Mouse (Mus musculus) forebrain, embryonic 15.5 days (tissue): ENCODE results near the gene Pmpcb. TPM values are rescaled to one million over a fixed set of nuclear protein-coding genes. Genes with fewer than 3 reads are reported as not detected.
"Not testable (repeated sequence)": the region's sequence is repeated elsewhere in the genome, so short reads cannot be mapped to it uniquely, and the experiment has no call there.

Source experiments
- ATAC-seq: fragments of 200-750 bp; cut with Nextera tagmentation; replicated peaks from 2 replicates; pipeline ENCODE4 v1.8.0; 2017; ENCODE audit warnings: mild to moderate bottlenecking, moderate TSS enrichment, moderate library complexity
- H3K27ac ChIP-seq: fragments of 300-500 bp; sonication (generic); replicated peaks from 2 replicates; pipeline ENCODE4 v1.5.1; 2015; ENCODE audit warnings: mild to moderate bottlenecking, inconsistent platforms
- H3K27me3 ChIP-seq: fragments of 300-500 bp; sonication (generic); 2 replicates; pipeline ENCODE4 v1.6.1; 2015; ENCODE audit warnings: inconsistent platforms
- H3K36me3 ChIP-seq: fragments of 300-500 bp; sonication (generic); 2 replicates; pipeline ENCODE4 v1.6.1; 2015; ENCODE audit warnings: mild to moderate bottlenecking, inconsistent platforms
- H3K4me1 ChIP-seq: fragments of 300-500 bp; sonication (generic); 2 replicates; pipeline ENCODE4 v1.6.1; 2015; ENCODE audit warnings: inconsistent platforms
- H3K4me2 ChIP-seq: fragments of 300-500 bp; sonication (generic); replicated peaks from 2 replicates; pipeline ENCODE4 v1.6.1; 2015; ENCODE audit warnings: mild to moderate bottlenecking, inconsistent platforms
- H3K4me3 ChIP-seq: fragments of 300-500 bp; sonication (generic); 2 replicates; pipeline ENCODE4 v1.5.1; 2015; ENCODE audit warnings: mild to moderate bottlenecking, inconsistent platforms
- H3K9ac ChIP-seq: fragments of 300-500 bp; sonication (generic); replicated peaks from 2 replicates; pipeline ENCODE4 v1.6.1; 2015; ENCODE audit warnings: mild to moderate bottlenecking, inconsistent platforms
- H3K9me3 ChIP-seq: fragments of 300-500 bp; sonication (generic); 2 replicates; pipeline ENCODE4 v1.6.1; 2016; ENCODE audit warnings: inconsistent platforms
- WGBS: fragments of 180-500 bp; shearing (Covaris S2); methylation state at CpG from one replicate; pipeline ENCODE4 v1.1.7; 2015; ENCODE audit warnings: mixed read lengths; 5-methylcytosine and 5-hydroxymethylcytosine counted together
- polyA plus RNA-seq: library from polyadenylated mRNA; unstranded; fragments of >200 nt; fragmentation: Nextera tagmentation; extraction: Ambion mirVana; gene quantifications from 2 replicates; pipeline ENCODE4 v1.2.1, GENCODE M21; 2015

Gene Pmpcb
- polyA plus RNA-seq, 1 experiment from 2014 or later, result 89.1 TPM

DNA sequence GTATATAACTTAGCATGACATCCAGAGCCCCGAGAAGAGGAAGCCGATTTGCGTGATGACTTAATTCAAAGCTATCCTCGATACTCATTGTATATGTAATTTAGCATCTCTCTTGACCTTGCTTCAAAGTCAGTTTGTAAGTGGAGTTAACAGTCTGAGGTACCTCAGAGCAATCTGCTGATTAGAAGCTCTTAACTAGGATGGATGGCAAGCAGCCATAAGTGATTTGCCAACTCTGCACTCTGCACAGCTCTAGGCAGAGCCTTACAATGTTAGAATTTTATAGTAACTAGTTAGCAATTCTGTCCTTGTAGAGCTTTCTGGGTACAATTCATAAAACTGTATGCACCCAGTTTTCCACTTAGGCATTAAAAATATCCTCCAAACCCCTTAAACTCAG lies 30.4 kb upstream of the Pmpcb start:
- Histone ChIP-seq H3K4me2 (no peak overlapping the region), H3K27me3 (no peaks in the 10 kb centered on the region), H3K9me3 (no peaks in the 10 kb centered on the region), H3K36me3 (no peaks in the 10 kb centered on the region), H3K4me1 (no peaks in the 10 kb centered on the region), H3K27ac (no peak overlapping the region), H3K4me3 (no peak overlapping the region), H3K9ac (no peak overlapping the region)
- no peak for ATAC-seq
- WGBS, result 90% methylated on average over 4 of the region's 4 CpGs

DNA sequence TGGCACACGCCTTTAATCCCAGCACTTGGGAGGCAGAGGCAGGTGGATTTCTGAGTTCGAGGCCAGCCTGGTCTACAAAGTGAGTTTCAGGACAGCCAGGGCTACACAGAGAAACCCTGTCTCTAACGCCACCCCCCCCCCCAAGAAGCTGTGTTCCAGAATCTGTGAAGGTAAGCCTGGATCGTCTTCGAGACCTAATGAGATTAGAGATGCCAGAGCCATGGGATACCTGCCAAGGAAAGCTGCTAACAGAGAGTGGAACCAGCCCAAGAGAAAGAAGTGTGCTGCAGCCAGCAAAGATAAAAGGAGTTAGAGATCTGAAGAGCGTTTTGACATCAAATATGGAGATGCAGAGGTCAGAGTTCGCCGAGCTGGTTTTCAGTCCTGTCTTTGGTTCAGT lies 28.9 kb upstream of the Pmpcb start:
- H3K27ac ChIP-seq, H3K36me3 ChIP-seq, ATAC-seq, H3K4me3 ChIP-seq, H3K4me2 ChIP-seq, H3K9ac ChIP-seq, H3K4me1 ChIP-seq, H3K27me3 ChIP-seq, H3K9me3 ChIP-seq: not testable (repeated sequence)
- 67% methylated on average over 8 of the region's 8 CpGs for WGBS

DNA sequence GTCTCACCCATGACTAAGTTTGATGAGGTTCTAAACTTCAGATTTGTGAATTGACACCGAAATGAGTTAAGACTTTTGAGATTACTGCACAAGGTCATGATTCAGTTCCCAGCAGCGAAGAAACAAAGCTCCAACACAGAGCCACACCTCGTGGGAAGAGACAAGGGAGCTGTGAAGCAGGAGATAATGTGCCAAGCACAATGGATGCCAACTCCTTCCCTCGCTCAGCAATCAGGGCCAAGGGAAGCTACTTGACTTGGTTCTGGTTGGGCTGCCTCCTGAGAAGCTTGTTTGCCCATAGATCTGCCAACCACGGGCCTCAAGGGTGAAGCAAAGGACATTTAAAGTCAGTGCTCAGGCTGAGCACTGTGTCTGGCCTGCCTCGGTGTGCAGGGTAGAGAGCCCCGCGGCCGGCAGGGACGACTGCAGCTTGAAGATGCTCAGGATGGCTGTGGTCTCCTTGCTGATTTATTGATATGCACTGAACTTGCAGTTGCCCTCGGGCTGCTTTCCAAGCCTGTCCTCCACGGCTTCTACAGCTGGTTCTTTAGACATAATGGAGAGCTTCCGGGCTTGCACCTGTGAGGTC lies 24.7 kb upstream of the Pmpcb start:
- Histone ChIP-seq H3K27me3 (no peaks in the 10 kb centered on the region), H3K36me3 (no peaks in the 10 kb centered on the region), H3K9me3 (no peaks in the 10 kb centered on the region), H3K27ac (no peak overlapping the region), H3K4me2 (no peak overlapping the region), H3K9ac (no peak overlapping the region), H3K4me1 (no peaks in the 10 kb centered on the region), H3K4me3 (no peak overlapping the region)
- ATAC-seq, result no peak
- WGBS, result 68% methylated on average over 13 of the region's 13 CpGs

DNA sequence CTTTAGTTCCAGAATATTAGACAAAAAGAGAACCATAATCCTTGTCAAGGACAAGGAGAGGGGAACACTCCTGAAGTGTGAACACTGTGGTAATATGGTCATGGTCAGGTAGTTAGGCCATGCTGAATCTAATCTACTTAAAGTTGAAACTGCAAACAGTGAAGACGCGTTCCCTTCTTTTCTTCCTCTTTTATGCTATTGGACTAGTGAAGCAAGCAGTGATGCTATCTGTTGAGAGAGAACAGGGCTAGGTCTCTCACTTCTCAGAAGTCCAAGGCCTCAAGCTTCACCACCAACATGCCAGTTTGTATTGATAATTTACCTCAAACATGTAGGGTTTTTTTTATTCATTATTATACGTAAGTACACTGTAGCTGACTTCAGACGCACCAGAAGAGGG lies 22.5 kb upstream of the Pmpcb start:
- ATAC-seq, result no peak
- 96% methylated on average over 4 of the region's 4 CpGs for WGBS

DNA sequence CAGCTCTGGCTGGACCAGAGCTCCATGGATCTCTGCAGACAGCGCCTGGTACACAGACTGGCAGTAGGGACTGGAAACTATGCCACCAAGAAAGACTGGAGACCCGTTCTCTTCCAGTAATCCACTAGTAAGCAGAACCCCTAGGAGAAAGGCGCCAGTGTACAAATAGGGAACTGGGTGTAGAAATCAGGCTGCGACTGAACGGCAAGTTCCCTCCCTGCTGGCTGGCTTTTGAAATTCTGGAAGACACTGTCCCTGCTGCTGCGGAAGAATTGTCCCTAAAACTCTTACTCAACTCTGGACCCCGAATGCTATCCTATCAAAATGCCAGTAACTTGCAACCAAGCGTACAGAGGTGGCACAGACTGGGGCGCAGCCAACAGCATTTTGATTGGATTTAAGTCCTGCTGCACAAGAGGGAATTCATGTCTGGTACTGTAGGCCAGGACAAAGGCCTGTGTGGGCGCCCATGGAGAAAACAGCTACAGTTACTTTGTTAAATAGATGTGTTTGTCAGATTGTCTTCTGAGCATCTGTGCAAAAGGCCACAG lies 19.7 kb upstream of the Pmpcb start:
- H3K27me3 ChIP-seq, result no peaks in the 10 kb centered on the region
- no peak overlapping the region for H3K4me2 ChIP-seq
- H3K9ac ChIP-seq, result no peak overlapping the region
- H3K36me3 ChIP-seq, result no peaks in the 10 kb centered on the region
- WGBS, result 62% methylated on average over 10 of the region's 10 CpGs
- H3K4me1 ChIP-seq, result no peaks in the 10 kb centered on the region
- no peak overlapping the region for H3K4me3 ChIP-seq
- peak; percentile 33; the same call in 1 of the 2 replicates for ATAC-seq
- no peak overlapping the region; the same call in 1 of the 2 replicates for H3K27ac ChIP-seq
- H3K9me3 ChIP-seq, result no peaks in the 10 kb centered on the region

More for the DNA sequence above, 22.5 kb upstream of the Pmpcb start:
- no peaks in the 10 kb centered on the region for H3K9me3 ChIP-seq
- no peak overlapping the region for H3K4me3 ChIP-seq
- no peak overlapping the region for H3K9ac ChIP-seq
- H3K4me2 ChIP-seq, result no peak overlapping the region
- H3K27me3 ChIP-seq, result no peaks in the 10 kb centered on the region
- no peaks in the 10 kb centered on the region for H3K4me1 ChIP-seq
- no peak overlapping the region for H3K27ac ChIP-seq
- H3K36me3 ChIP-seq, result no peaks in the 10 kb centered on the region

DNA sequence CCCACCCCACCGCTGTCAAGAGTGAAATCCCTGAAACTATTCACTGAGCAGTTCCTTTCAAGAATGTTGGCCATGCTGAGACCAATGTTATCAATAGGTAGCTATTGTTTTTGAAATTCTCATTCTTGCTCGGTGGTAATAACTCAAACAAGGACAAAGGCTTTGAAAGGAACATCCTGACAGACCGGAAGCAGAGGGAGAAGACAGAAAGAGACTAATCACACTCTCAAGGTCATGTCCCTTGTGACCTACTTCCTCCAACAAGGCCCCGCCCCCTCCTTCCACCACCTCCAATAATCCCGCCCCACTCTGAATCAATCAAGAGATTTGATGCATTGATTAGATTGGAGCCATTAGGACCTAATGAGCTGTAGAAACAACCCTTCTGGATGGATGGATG lies 18.4 kb upstream of the Pmpcb start:
- 86% methylated on average over 5 of the region's 5 CpGs for WGBS
- Histone ChIP-seq H3K27me3 (no peaks in the 10 kb centered on the region), H3K4me1 (no peaks in the 10 kb centered on the region; the same call in 1 of the 2 replicates), H3K9me3 (no peaks in the 10 kb centered on the region), H3K4me3 (no peak overlapping the region), H3K9ac (no peak overlapping the region), H3K27ac (no peak overlapping the region), H3K36me3 (no peaks in the 10 kb centered on the region), H3K4me2 (no peak overlapping the region)
- no peak for ATAC-seq

DNA sequence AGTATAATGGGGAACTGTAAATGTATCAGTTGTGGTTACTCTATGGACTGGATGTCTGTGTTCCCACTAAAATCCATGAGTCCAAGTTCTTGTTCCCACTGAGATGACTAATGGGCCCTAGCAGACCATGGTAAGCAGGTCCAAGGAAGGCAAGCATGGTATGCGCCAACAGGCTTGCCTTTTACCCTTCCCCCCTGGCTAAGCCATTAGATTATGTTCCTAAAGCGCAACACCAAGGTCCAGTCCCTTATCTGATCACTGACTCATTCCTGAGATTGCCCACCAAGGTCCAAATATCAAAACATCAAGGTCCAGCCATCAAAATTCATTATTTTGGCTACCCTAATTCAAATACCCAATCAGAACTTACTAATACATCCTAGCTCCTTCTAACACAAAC lies 17.7 kb upstream of the Pmpcb start:
- WGBS, result 98% methylated on average over 2 of the region's 2 CpGs
- Histone ChIP-seq H3K27ac (no peak overlapping the region), H3K9me3 (no peaks in the 10 kb centered on the region), H3K4me3 (no peak overlapping the region), H3K27me3 (no peaks in the 10 kb centered on the region), H3K9ac (no peak overlapping the region), H3K4me2 (no peak overlapping the region), H3K36me3 (no peaks in the 10 kb centered on the region), H3K4me1 (peaks cover 4% of the 10 kb centered on the region; the same call in 1 of the 2 replicates)
- no peak for ATAC-seq

DNA sequence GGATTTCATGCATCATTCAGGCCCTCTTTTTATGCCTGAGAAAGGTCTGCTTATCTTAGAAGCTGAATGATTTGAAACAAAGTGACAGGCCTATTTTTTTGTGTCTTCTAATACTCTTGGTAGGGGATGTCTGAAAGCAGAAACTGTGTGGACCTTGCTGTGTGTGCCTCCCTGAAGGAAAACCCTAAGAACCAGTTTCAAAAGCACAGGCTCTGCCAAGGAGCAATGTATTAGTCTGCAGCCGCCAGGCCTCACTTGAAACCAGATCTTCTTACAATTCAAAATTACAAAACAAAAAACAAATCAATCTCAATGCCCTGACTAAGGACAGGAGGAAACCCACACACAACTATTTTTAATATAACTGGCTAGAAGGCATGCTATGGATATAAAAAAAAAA lies 12.5 kb upstream of the Pmpcb start:
- 12% methylated on average over 1 of the region's 1 CpGs for WGBS
- ATAC-seq, result peak; percentile 59

DNA sequence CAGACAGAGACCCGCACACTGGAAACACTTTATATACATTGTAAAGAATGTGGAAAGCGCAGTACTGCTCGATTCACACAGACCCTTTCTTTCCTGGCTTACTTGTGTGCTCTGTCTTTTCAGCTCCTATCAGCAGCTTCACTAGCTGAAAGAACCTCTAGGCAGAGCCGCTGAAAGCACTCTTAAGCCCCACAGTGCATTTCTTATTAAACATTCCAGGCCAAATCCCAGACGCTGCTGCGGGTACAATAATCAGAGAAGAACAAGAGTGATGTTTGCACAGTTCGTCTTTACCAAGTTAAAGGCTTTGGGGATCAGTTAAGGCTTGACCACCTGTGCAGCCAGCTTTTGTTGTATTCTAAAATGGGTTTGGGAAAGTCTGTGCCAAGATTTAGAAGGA lies 12.1 kb upstream of the Pmpcb start:
- Histone ChIP-seq H3K4me2 (no peak overlapping the region), H3K4me3 (no peak overlapping the region), H3K9ac (no peak overlapping the region; the same call in 1 of the 2 replicates), H3K27me3 (no peaks in the 10 kb centered on the region), H3K36me3 (no peaks in the 10 kb centered on the region), H3K4me1 (peaks cover 13% of the 10 kb centered on the region), H3K27ac (peak overlapping the region; percentile 77), H3K9me3 (no peaks in the 10 kb centered on the region)
- WGBS, result 3% methylated on average over 7 of the region's 7 CpGs
- peak; percentile 77 for ATAC-seq

More for the DNA sequence above, 12.5 kb upstream of the Pmpcb start:
- peak overlapping the region; percentile 77 for H3K27ac ChIP-seq
- H3K4me3 ChIP-seq, result no peak overlapping the region
- no peaks in the 10 kb centered on the region for H3K27me3 ChIP-seq
- H3K36me3 ChIP-seq, result no peaks in the 10 kb centered on the region
- no peak overlapping the region for H3K9ac ChIP-seq
- peaks cover 13% of the 10 kb centered on the region for H3K4me1 ChIP-seq
- H3K4me2 ChIP-seq, result no peak overlapping the region
- H3K9me3 ChIP-seq, result no peaks in the 10 kb centered on the region

DNA sequence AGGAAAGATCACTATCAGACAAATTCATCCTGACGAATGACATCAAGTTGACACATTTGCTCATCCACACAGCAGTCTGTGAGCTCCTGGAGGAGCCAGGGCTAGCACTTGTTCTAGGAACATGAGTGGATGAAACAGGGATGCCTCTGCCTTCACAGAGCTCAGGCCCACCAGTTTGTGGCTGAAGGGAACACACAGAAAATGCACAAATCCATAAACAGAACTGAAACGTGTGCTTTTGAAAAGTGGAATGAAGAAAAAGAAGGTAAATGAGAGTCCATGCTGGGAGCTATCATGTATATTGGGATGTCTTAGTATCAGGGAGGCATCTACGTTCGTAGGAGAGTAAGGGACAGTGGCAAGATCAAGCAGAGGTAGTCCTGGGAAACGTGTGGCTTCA lies 7.8 kb upstream of the Pmpcb start:
- H3K27me3 ChIP-seq, result no peaks in the 10 kb centered on the region
- peaks cover 30% of the 10 kb centered on the region for H3K4me1 ChIP-seq
- no peaks in the 10 kb centered on the region for H3K36me3 ChIP-seq
- ATAC-seq, result no peak
- 88% methylated on average over 5 of the region's 5 CpGs for WGBS
- H3K4me2 ChIP-seq, result no peak overlapping the region
- no peak overlapping the region for H3K9ac ChIP-seq
- no peak overlapping the region for H3K4me3 ChIP-seq
- H3K27ac ChIP-seq, result no peak overlapping the region
- H3K9me3 ChIP-seq, result no peaks in the 10 kb centered on the region

DNA sequence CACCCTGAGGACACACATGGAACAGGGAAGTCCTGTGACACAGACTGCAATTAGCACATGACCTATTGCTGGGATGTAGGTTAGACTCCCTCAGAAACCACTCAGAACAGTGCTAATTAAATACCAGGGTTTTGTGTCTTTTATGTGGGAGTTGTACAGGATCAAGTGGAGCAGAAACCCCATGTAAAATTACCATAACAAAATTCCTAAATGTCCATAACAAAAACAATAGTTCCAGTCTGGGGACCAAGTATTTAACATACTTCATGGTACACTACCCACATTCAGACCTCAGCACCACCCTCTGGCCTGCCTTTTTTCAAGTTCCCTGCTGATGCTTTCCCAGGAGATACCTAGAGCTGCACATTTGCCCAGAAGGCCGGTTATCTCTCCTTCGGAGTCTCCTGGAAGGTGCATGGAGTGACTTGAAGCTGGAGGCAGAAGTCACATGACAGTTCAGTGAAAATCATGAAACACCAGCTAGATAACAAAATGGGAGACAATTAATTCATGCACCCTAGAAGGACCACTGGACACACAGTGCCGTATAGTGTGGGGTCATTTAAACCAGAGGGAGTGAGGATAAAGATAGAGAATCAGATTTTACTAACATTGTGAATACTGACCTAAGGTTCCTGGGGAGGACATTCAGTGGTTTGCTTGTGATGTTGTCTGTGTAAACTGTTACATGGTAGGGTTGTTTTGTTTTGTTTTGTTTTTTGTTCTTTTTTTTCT lies 4.6 kb upstream of the Pmpcb start:
- H3K4me3 ChIP-seq, result no peak overlapping the region
- H3K36me3 ChIP-seq, result no peaks in the 10 kb centered on the region
- H3K27me3 ChIP-seq, result no peaks in the 10 kb centered on the region
- ATAC-seq, result peak; percentile 59
- H3K27ac ChIP-seq, result peak overlapping the region; percentile 88
- WGBS, result 5% methylated on average over 3 of the region's 3 CpGs
- peak overlapping the region; percentile 3; the same call in 1 of the 2 replicates for H3K4me2 ChIP-seq
- H3K9ac ChIP-seq, result peak overlapping the region; percentile 3; the same call in 1 of the 2 replicates
- no peaks in the 10 kb centered on the region for H3K9me3 ChIP-seq
- H3K4me1 ChIP-seq, result peaks cover 22% of the 10 kb centered on the region

DNA sequence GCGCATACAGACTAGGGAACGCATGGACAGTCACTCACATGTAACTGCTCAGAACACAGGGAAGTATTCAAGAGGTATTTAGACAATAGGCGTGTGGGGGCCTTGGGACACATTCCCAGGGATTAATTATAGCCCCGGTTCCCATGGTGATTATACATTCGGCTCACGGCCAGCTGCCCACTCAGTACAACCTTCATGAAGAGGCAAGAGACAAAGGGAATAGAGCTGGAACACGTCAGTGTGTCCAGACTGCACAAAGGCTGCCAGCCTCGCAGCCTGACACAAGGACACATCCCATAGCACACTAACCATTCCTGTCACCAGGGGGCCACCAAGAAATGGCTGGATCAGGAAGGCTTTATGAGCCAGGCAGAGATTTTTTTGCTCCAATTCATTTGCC lies 4.0 kb upstream of the Pmpcb start:
- peak; percentile 87 for ATAC-seq
- WGBS, result 7% methylated on average over 8 of the region's 8 CpGs
- Histone ChIP-seq H3K4me3 (no peak overlapping the region), H3K36me3 (no peaks in the 10 kb centered on the region), H3K27ac (peak overlapping the region; percentile 88), H3K9ac (peak overlapping the region; percentile 3; the same call in 1 of the 2 replicates), H3K27me3 (no peaks in the 10 kb centered on the region), H3K4me1 (peaks cover 26% of the 10 kb centered on the region), H3K9me3 (no peaks in the 10 kb centered on the region), H3K4me2 (peak overlapping the region; percentile 3; the same call in 1 of the 2 replicates)
